Mouse (Mus musculus): ENCODE measurements at regions not wholly inside any gene's neighbourhood (a gene's known extent, or its start where the extent isn't known, plus 50 kb on each side); places are given as distances from the start of the nearest gene placed in this dataset.

DNA sequence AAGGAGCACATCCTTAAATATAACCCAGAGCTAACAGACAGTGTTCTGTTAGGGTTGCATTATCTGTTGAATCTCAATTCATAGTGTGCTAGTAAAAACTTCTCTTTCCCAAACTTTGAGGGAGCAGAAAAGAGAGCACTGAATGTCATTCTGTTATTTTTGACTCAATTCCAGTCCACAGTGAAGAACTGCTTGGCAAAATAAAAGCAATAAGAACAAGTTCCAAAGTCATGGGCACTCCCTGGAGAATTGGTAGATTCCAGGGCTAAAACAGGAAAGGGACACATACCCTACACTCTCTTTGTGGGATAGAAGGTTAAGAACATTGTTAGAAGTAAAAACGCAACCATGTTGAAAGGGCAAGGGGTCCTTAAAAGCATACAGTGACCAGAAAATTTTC, 253.6 kb upstream of the Zpld1 start:
- 78% methylated on average over 1 of the region's 1 CpGs for WGBS
- H3K4me3 ChIP-seq (replicated peaks; ENCODE audit: low read length), result no peak overlapping the region
- TF ChIP-seq POLR2A (IDR thresholded peaks at IDR 0.05; ENCODE audit: borderline replicate concordance, extremely low read depth, insufficient read depth, insufficient read length), result no peak
- H3K27ac ChIP-seq (replicated peaks; ENCODE audit: low read depth, low read length), result no peak overlapping the region
- H3K36me3 ChIP-seq (ENCODE audit: control insufficient read depth, insufficient read depth, low read length), result no peaks in the 10 kb centered on the region
- H3K9me3 ChIP-seq (ENCODE audit: control insufficient read depth, low read length), result no peaks in the 10 kb centered on the region
- H3K27me3 ChIP-seq (ENCODE audit: control insufficient read depth, insufficient read depth, low read length), result no peaks in the 10 kb centered on the region
- no peaks in the 10 kb centered on the region for H3K4me1 ChIP-seq (ENCODE audit: control insufficient read depth, insufficient read depth, low read length)
- H3K9ac ChIP-seq (ENCODE audit: low read depth, low read length, severe bottlenecking), result no peak overlapping the region
- ATAC-seq (ENCODE audit: low FRiP score, low read depth) (no peak), DNase-seq (ENCODE audit: low spot score) (no peak)
- no peak overlapping the region for H3K4me2 ChIP-seq (replicated peaks; ENCODE audit: low read depth, low read length, severe bottlenecking)

DNA sequence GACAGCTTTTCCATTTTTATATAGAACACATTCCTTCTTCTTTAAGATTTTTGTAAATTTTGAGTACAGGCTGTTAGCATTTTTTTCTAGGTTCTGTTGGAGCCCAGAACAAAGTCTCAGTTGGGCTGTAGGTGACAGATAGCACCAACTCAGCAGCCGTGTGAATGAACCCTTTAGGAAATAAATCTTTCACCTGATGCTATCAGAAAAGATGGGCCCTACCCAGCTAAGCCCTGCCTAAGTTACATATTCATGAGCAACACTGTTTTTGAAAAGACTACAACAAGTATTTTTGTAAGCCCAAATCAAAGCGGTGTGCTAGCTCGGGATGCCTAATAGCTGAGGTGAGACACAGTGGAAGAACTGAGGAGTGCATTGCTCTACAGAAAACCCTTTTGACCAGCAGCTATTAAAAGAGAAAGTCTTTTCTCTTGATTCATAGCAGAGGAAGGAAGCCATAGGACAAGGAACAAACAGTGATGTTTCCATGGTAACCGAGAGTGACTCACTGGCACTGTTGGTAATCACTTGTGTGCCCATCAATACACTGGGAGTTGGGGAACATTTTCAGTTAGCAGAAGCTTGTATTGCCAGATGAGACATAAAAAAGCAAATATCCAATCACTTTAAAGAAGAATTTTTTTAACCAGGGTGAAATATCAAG, 253.0 kb upstream of the Zpld1 start:
- Histone ChIP-seq H3K9me3 (ENCODE audit: control insufficient read depth, low read length) (no peaks in the 10 kb centered on the region), H3K4me1 (ENCODE audit: control insufficient read depth, insufficient read depth, low read length) (no peaks in the 10 kb centered on the region), H3K4me2 (replicated peaks; ENCODE audit: low read depth, low read length, severe bottlenecking) (no peak overlapping the region), H3K9ac (ENCODE audit: low read depth, low read length, severe bottlenecking) (no peak overlapping the region), H3K27me3 (ENCODE audit: control insufficient read depth, insufficient read depth, low read length) (no peaks in the 10 kb centered on the region), H3K4me3 (replicated peaks; ENCODE audit: low read length) (no peak overlapping the region), H3K27ac (replicated peaks; ENCODE audit: low read depth, low read length) (no peak overlapping the region), H3K36me3 (ENCODE audit: control insufficient read depth, insufficient read depth, low read length) (no peaks in the 10 kb centered on the region)
- ATAC-seq (ENCODE audit: low FRiP score, low read depth), result no peak
- 83% methylated on average over 4 of the region's 4 CpGs for WGBS
- TF ChIP-seq POLR2A (IDR thresholded peaks at IDR 0.05; ENCODE audit: borderline replicate concordance, extremely low read depth, insufficient read depth, insufficient read length), result no peak
- DNase-seq (ENCODE audit: low spot score), result peak; percentile 15

DNA sequence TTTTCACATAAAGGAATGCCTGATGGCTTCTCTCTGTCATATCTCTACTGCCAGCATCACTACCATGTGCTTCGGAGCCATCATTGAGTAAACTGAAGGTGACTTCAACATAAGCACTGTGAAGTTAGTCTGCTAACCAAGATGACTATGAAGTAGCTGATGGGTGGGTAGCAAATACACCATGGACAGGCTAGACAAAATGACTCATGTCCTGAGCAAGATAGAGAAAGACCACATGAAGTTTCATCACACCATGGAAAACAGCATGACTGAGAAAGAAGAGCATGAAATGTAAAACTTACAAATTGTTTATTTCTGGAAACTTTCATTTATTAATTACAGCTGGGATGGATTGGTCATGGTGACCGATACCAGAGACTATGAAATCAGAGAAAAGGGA, 249.3 kb upstream of the Zpld1 start:
- H3K27me3 ChIP-seq (ENCODE audit: control insufficient read depth, insufficient read depth, low read length), result no peaks in the 10 kb centered on the region
- ATAC-seq (ENCODE audit: low FRiP score, low read depth), result no peak
- 89% methylated on average over 2 of the region's 2 CpGs for WGBS
- DNase-seq (ENCODE audit: low spot score), result no peak
- H3K4me3 ChIP-seq (replicated peaks; ENCODE audit: low read length), result no peak overlapping the region
- H3K9me3 ChIP-seq (ENCODE audit: control insufficient read depth, low read length), result no peaks in the 10 kb centered on the region
- no peak overlapping the region for H3K4me2 ChIP-seq (replicated peaks; ENCODE audit: low read depth, low read length, severe bottlenecking)
- no peak overlapping the region for H3K27ac ChIP-seq (replicated peaks; ENCODE audit: low read depth, low read length)
- TF ChIP-seq POLR2A (IDR thresholded peaks at IDR 0.05; ENCODE audit: borderline replicate concordance, extremely low read depth, insufficient read depth, insufficient read length), result no peak
- H3K9ac ChIP-seq (ENCODE audit: low read depth, low read length, severe bottlenecking), result no peak overlapping the region
- H3K4me1 ChIP-seq (ENCODE audit: control insufficient read depth, insufficient read depth, low read length), result no peaks in the 10 kb centered on the region
- H3K36me3 ChIP-seq (ENCODE audit: control insufficient read depth, insufficient read depth, low read length), result no peaks in the 10 kb centered on the region

DNA sequence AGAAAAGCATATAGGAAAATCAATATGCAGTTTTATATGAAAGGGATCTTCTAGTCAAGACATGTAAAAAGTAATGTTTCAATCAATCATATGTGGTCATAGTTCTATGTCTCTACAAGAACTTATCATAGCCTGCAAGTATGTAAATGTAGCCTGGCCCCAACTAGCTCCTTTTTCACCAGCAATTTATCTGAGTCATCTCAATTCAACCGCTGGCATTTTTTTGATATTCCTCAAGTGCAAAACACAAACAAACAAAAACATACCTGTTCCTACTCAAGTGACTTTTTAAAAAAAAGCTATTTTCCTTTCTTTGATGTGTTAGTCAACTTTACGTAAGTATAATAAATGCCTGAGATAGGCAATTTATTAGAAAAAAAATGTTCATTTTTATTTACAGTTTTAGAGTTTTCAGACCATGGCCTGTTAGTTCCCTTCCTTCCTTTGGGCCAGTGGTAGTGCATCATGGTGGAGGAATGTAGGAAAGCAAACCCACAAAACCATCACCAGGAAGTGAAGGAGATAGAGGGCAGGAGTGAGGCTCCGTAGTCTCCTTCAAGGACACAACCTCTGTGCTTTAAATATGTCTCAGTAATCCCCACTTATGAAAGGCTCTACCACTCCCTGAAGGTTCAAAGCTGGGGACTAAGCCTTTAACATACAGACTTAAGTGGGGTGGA, 242.7 kb upstream of the Zpld1 start:
- Histone ChIP-seq H3K4me2 (replicated peaks; ENCODE audit: low read depth, low read length, severe bottlenecking) (no peak overlapping the region), H3K27ac (replicated peaks; ENCODE audit: low read depth, low read length) (no peak overlapping the region), H3K4me3 (replicated peaks; ENCODE audit: low read length) (no peak overlapping the region), H3K27me3 (ENCODE audit: control insufficient read depth, insufficient read depth, low read length) (no peaks in the 10 kb centered on the region), H3K9me3 (ENCODE audit: control insufficient read depth, low read length) (no peaks in the 10 kb centered on the region), H3K4me1 (ENCODE audit: control insufficient read depth, insufficient read depth, low read length) (no peaks in the 10 kb centered on the region), H3K36me3 (ENCODE audit: control insufficient read depth, insufficient read depth, low read length) (no peaks in the 10 kb centered on the region), H3K9ac (ENCODE audit: low read depth, low read length, severe bottlenecking) (no peak overlapping the region)
- ATAC-seq (ENCODE audit: low FRiP score, low read depth) (no peak), DNase-seq (ENCODE audit: low spot score) (no peak)
- TF ChIP-seq POLR2A (IDR thresholded peaks at IDR 0.05; ENCODE audit: borderline replicate concordance, extremely low read depth, insufficient read depth, insufficient read length), result no peak
- WGBS, result 86% methylated on average over 3 of the region's 3 CpGs

DNA sequence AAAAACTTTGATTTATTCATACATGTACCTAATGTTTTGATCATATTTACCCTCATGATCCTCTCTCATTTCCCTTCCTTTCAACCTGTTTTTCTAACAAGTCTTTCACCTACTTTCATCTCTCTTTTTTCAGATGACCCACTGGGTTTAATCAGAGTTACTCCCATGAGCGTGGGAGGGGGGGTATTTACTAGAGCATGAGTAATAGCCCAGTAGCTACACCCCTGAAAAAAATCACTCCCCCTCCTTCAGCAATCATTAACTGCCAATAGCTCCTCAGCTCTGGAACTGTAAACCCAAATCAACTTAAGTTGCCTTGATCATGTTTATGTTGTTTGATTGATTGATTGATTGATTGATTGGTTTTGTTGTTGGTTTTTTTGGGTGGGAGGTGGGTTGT, 241.4 kb upstream of the Zpld1 start:
- Histone ChIP-seq H3K4me2 (replicated peaks; ENCODE audit: low read depth, low read length, severe bottlenecking) (no peak overlapping the region), H3K4me1 (ENCODE audit: control insufficient read depth, insufficient read depth, low read length) (no peaks in the 10 kb centered on the region), H3K9me3 (ENCODE audit: control insufficient read depth, low read length) (no peaks in the 10 kb centered on the region), H3K9ac (ENCODE audit: low read depth, low read length, severe bottlenecking) (no peak overlapping the region), H3K27me3 (ENCODE audit: control insufficient read depth, insufficient read depth, low read length) (no peaks in the 10 kb centered on the region), H3K36me3 (ENCODE audit: control insufficient read depth, insufficient read depth, low read length) (no peaks in the 10 kb centered on the region), H3K27ac (replicated peaks; ENCODE audit: low read depth, low read length) (no peak overlapping the region), H3K4me3 (replicated peaks; ENCODE audit: low read length) (no peak overlapping the region)
- DNase-seq (ENCODE audit: low spot score) (no peak), ATAC-seq (ENCODE audit: low FRiP score, low read depth) (no peak)
- TF ChIP-seq POLR2A (IDR thresholded peaks at IDR 0.05; ENCODE audit: borderline replicate concordance, extremely low read depth, insufficient read depth, insufficient read length), result no peak
- WGBS, result 57% methylated on average over 1 of the region's 1 CpGs
